Comparison of ENCODE assay signal across 25 mouse cellular contexts in the genomic region with DNA sequence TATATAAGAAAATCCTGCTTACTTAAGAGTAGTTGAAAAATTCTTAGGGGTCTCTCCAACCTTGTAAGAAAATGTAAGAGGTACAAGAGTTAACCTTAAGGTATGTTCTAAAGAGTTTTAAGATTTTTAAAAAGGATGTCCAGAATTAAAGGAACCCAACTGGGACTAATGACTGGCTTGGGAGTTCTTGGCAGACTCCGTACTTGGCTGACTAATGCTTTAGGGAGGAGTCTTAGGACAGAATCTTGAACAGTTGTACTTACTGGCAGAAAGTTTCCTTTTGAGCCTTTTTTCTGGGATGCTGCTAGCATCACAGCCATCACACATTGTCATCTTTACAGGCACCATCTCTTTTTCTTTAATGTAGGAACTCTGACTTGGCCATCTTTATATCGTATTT. TPM values are rescaled to one million over a fixed set of nuclear protein-coding genes. Genes with fewer than 3 reads are reported as not detected.
DNase-seq lines count a peak whose midpoint lies in the region; ATAC-seq and TF ChIP-seq lines count a peak whose summit lies in the region.
"Had no signal": no experiment of that assay in that cellular context is flagged by ENCODE, and none has a peak within 500 bp of the region (broad histone marks: within the 10 kb centered on the region; RNA-seq: fewer than 3 reads in every experiment).

No protein-coding gene starts in this region.

- no peaks in the 10 kb centered on the region for H3K9me3 ChIP-seq in heart, embryonic 11.5 days (replicated peaks; ENCODE audit: control insufficient read depth, low read length)
- H3K9me3 ChIP-seq in kidney, postnatal 0 days (replicated peaks; ENCODE audit: low read length) = no peaks in the 10 kb centered on the region
- no peaks in the 10 kb centered on the region for H3K9me3 ChIP-seq in midbrain, embryonic 13.5 days
- H3K9me3 ChIP-seq: forebrain, embryonic 10.5 days; heart, embryonic 12.5 days; hindbrain, embryonic 10.5 days; limb, embryonic 13.5 days; midbrain, embryonic 15.5 days had no signal

- H3K36me3 ChIP-seq in heart, embryonic 11.5 days (ENCODE audit: control insufficient read depth, insufficient read depth, low read length) = peaks cover 9% of the 10 kb centered on the region
- H3K36me3 ChIP-seq in kidney, postnatal 0 days (ENCODE audit: insufficient read depth, low read length) = peaks cover 8% of the 10 kb centered on the region; the same call in 1 of the 2 replicates
- peaks cover 21% of the 10 kb centered on the region for H3K36me3 ChIP-seq in midbrain, embryonic 13.5 days

- no peaks in the 10 kb centered on the region for H3K27me3 ChIP-seq in heart, embryonic 11.5 days (ENCODE audit: control insufficient read depth, insufficient read depth, low read length)
- H3K27me3 ChIP-seq in kidney, postnatal 0 days (ENCODE audit: insufficient read depth, low read length) = no peaks in the 10 kb centered on the region
- H3K27me3 ChIP-seq in midbrain, embryonic 13.5 days = no peaks in the 10 kb centered on the region
- H3K27me3 ChIP-seq: heart, embryonic 12.5 days; limb, embryonic 13.5 days; midbrain, embryonic 15.5 days; Patski had no signal

- H3K4me1 ChIP-seq in heart, embryonic 11.5 days (ENCODE audit: control insufficient read depth, insufficient read depth, low read length) = peaks cover 4% of the 10 kb centered on the region
- H3K4me1 ChIP-seq in kidney, postnatal 0 days (replicated peaks; ENCODE audit: insufficient read depth, low read length) = peaks cover 8% of the 10 kb centered on the region
- peaks cover 31% of the 10 kb centered on the region for H3K4me1 ChIP-seq in midbrain, embryonic 13.5 days (replicated peaks)

- H3K9ac ChIP-seq in heart, embryonic 11.5 days (ENCODE audit: low read depth, low read length) = no peak overlapping the region
- H3K9ac ChIP-seq in kidney, postnatal 0 days (ENCODE audit: low read depth, low read length) = no peak overlapping the region
- H3K9ac ChIP-seq in midbrain, embryonic 13.5 days (replicated peaks) = no peak overlapping the region
- H3K9ac ChIP-seq: heart, embryonic 12.5 days; limb, embryonic 13.5 days; liver, embryonic 14.5 days; midbrain, embryonic 15.5 days had no signal

- DNase-seq in heart, adult 11 months = peak; percentile 89
- DNase-seq in kidney, postnatal 0 days (ENCODE audit: low spot score) = peak; percentile 57
- DNase-seq in kidney, postnatal 14 days = no peak
- peak; percentile 21 for DNase-seq in lung, postnatal 36 days
- no peak for DNase-seq in lung, postnatal 14 days
- DNase-seq in brain, adult 2 months (ENCODE audit: low read depth, low spot score) = peak; percentile 51
- DNase-seq: adrenal gland, postnatal 25 days; B cell, adult 2 months; cerebellum, adult 18-20 months; cerebellum, postnatal 25 days; gastrocnemius, postnatal 25 days; layer of hippocampus, postnatal 36 days; right cerebral cortex, postnatal 14 days; spleen, adult 18-20 months; thymus, postnatal 36 days had no signal

- H3K4me2 ChIP-seq in heart, embryonic 11.5 days = no peak overlapping the region
- no peak overlapping the region for H3K4me2 ChIP-seq in kidney, postnatal 0 days (ENCODE audit: low read length)
- H3K4me2 ChIP-seq in midbrain, embryonic 13.5 days (replicated peaks) = no peak overlapping the region
- H3K4me2 ChIP-seq: heart, embryonic 12.5 days; limb, embryonic 13.5 days; midbrain, embryonic 15.5 days had no signal

- no peak overlapping the region for H3K27ac ChIP-seq in heart, embryonic 11.5 days (ENCODE audit: low read depth, low read length)
- no peak overlapping the region for H3K27ac ChIP-seq in kidney, postnatal 0 days
- no peak overlapping the region for H3K27ac ChIP-seq in midbrain, embryonic 13.5 days
- H3K27ac ChIP-seq: forebrain, embryonic 10.5 days; hindbrain, embryonic 10.5 days; layer of hippocampus, adult 2 months; limb, embryonic 13.5 days; liver, embryonic 14.5 days; midbrain, embryonic 15.5 days had no signal

- no peak for ATAC-seq in heart, embryonic 11.5 days (replicated peaks; ENCODE audit: insufficient number of reproducible peaks, low FRiP score, low TSS enrichment)
- no peak for ATAC-seq in kidney, postnatal 0 days (replicated peaks; ENCODE audit: low FRiP score, low read depth)
- ATAC-seq in midbrain, embryonic 13.5 days = no peak
- ATAC-seq: midbrain, embryonic 15.5 days; Patski had no signal

- H3K4me3 ChIP-seq in heart, embryonic 11.5 days (ENCODE audit: low read depth, low read length) = no peak overlapping the region
- no peak overlapping the region for H3K4me3 ChIP-seq in kidney, postnatal 0 days (replicated peaks; ENCODE audit: low read depth, low read length)
- no peak overlapping the region for H3K4me3 ChIP-seq in midbrain, embryonic 13.5 days (replicated peaks)
- H3K4me3 ChIP-seq: forebrain, embryonic 10.5 days; heart, embryonic 12.5 days; hindbrain, embryonic 10.5 days; layer of hippocampus, adult 2 months; limb, embryonic 13.5 days; midbrain, embryonic 15.5 days had no signal

- WGBS in heart, embryonic 11.5 days (ENCODE audit: insufficient replicate concordance) = 85% methylated on average over 2 of the region's 2 CpGs
- WGBS in kidney, postnatal 0 days = 57% methylated on average over 2 of the region's 2 CpGs
- WGBS in midbrain, embryonic 13.5 days = 88% methylated on average over 2 of the region's 2 CpGs

- no peak for TF ChIP-seq CTCF in kidney, postnatal 0 days (IDR thresholded peaks at IDR 0.05; ENCODE audit: low read depth)

RNA-seq across cellular contexts. Expression of a gene that starts 3.3 kb away (rescaled TPM):
- 0.50 and 0.84 TPM in 2 replicates for polyA plus RNA-seq in heart, embryonic 11.5 days (2014; fragmentation: Nextera tagmentation; extraction: Ambion mirVana)
- polyA plus RNA-seq in kidney, postnatal 0 days (2015; fragmentation: Nextera tagmentation; extraction: Ambion mirVana) = 0.61 and 1.2 TPM in 2 replicates
- 0.80 and 1.1 TPM in 2 replicates for polyA plus RNA-seq in midbrain, embryonic 13.5 days (2015; fragmentation: Nextera tagmentation; extraction: Ambion mirVana)

RNA-seq across cellular contexts. Expression of a gene that starts 4.1 kb away (rescaled TPM):
- 53.9 and 66.3 TPM in 2 replicates for polyA plus RNA-seq in heart, embryonic 11.5 days (2014; fragmentation: Nextera tagmentation; extraction: Ambion mirVana)
- polyA plus RNA-seq in kidney, postnatal 0 days (2015; fragmentation: Nextera tagmentation; extraction: Ambion mirVana) = 85.5 and 89.4 TPM in 2 replicates
- polyA plus RNA-seq in midbrain, embryonic 13.5 days (2015; fragmentation: Nextera tagmentation; extraction: Ambion mirVana) = 135 and 136 TPM in 2 replicates

RNA-seq across cellular contexts. Expression of a gene that starts 35.5 kb away (rescaled TPM):
- 23.6 and 27.9 TPM in 2 replicates for polyA plus RNA-seq in heart, embryonic 11.5 days (2014; fragmentation: Nextera tagmentation; extraction: Ambion mirVana)
- polyA plus RNA-seq in kidney, postnatal 0 days (2015; fragmentation: Nextera tagmentation; extraction: Ambion mirVana) = 40.9 and 44.4 TPM in 2 replicates
- 22.6 and 25.9 TPM in 2 replicates for polyA plus RNA-seq in midbrain, embryonic 13.5 days (2015; fragmentation: Nextera tagmentation; extraction: Ambion mirVana)

RNA-seq across cellular contexts. Expression of a gene that starts 45.6 kb away (rescaled TPM):
- polyA plus RNA-seq in heart, embryonic 11.5 days (2014; fragmentation: Nextera tagmentation; extraction: Ambion mirVana) = 0.27 and 0.46 TPM in 2 replicates
- 0.28 and 0.45 TPM in 2 replicates for polyA plus RNA-seq in kidney, postnatal 0 days (2015; fragmentation: Nextera tagmentation; extraction: Ambion mirVana)
- polyA plus RNA-seq in midbrain, embryonic 13.5 days (2015; fragmentation: Nextera tagmentation; extraction: Ambion mirVana) = 11.0 and 12.5 TPM in 2 replicates

Comparison
In these comparisons a context has a peak if more than half of its experiments do, and no peak if none do; other contexts are left out.
1. DNase-seq: peak in heart, adult 11 months (single experiment), kidney, postnatal 0 days (single experiment), lung, postnatal 36 days (single experiment) and brain, adult 2 months (single experiment); none in kidney, postnatal 14 days (single experiment) and lung, postnatal 14 days (single experiment).